Mouse (Mus musculus) heart, embryonic 16.5 days (tissue): ENCODE measurements around the gene Ddi2. TPM values are rescaled to one million over a fixed set of nuclear protein-coding genes. Genes with fewer than 3 reads are reported as not detected.

Experiments used
- ATAC-seq: fragments of 200-750 bp; cut with Nextera tagmentation; replicated peaks from 2 replicates; pipeline ENCODE4 v1.8.0; 2017; ENCODE audit warnings: moderate number of reproducible peaks; ENCODE audit not compliant: insufficient read depth, low FRiP score; ENCODE audit errors: extremely low read depth
- H3K27ac ChIP-seq: fragments of 300-500 bp; sonication (generic); 2 replicates; pipeline ENCODE4 v1.5.1; 2014; ENCODE audit warnings: mild to moderate bottlenecking, low read length, control low read depth, moderate library complexity
- H3K27me3 ChIP-seq: fragments of 300-500 bp; sonication (generic); 2 replicates; pipeline ENCODE4 v1.6.1; 2014; ENCODE audit warnings: low read length, mixed read lengths; ENCODE audit not compliant: control insufficient read depth, insufficient read depth
- H3K36me3 ChIP-seq: fragments of 300-500 bp; sonication (generic); 2 replicates; pipeline ENCODE4 v1.6.1; 2014; ENCODE audit not compliant: control insufficient read depth, insufficient read depth
- H3K4me1 ChIP-seq: fragments of 300-500 bp; sonication (generic); 2 replicates; pipeline ENCODE4 v1.6.1; 2014; ENCODE audit warnings: low read length, mixed read lengths; ENCODE audit not compliant: control insufficient read depth, insufficient read depth
- H3K4me2 ChIP-seq: fragments of 300-500 bp; sonication (generic); 2 replicates; pipeline ENCODE4 v1.6.1; 2014; ENCODE audit warnings: low read depth, mild to moderate bottlenecking, control low read depth, low read length
- H3K4me3 ChIP-seq: fragments of 300-500 bp; sonication (generic); 2 replicates; pipeline ENCODE4 v1.5.1; 2014; ENCODE audit warnings: mild to moderate bottlenecking, control low read depth, low read length
- H3K9ac ChIP-seq: fragments of 300-500 bp; sonication (generic); 2 replicates; pipeline ENCODE4 v1.6.1; 2014; ENCODE audit warnings: low read length, control low read depth
- H3K9me3 ChIP-seq: fragments of 300-500 bp; sonication (generic); replicated peaks from 2 replicates; pipeline ENCODE4 v1.6.1; 2016; ENCODE audit warnings: low read length; ENCODE audit not compliant: control insufficient read depth
- WGBS: fragments of 180-500 bp; shearing (Covaris S2); extraction: QIAGEN DNeasy Blood & Tissue Kit; methylation state at CpG from one replicate; pipeline ENCODE4 v1.1.7; 2014; 5-methylcytosine and 5-hydroxymethylcytosine counted together
- polyA plus RNA-seq: library from polyadenylated mRNA; unstranded; fragments of >200 nt; fragmentation: Nextera tagmentation; extraction: Ambion mirVana; gene quantifications from 2 replicates; pipeline ENCODE4 v1.2.1, GENCODE M21; 2015

Gene Ddi2
- polyA plus RNA-seq, 1 experiment from 2014 or later, result 14.1 TPM

GRCm38 (mm10) chr4:141688505-141688904 lies 34.7 kb downstream of the Ddi2 start:
- no peak overlapping the region for H3K4me2 ChIP-seq
- peaks cover 3% of the 10 kb centered on the region; the same call in 1 of the 2 replicates for H3K4me1 ChIP-seq
- no peak for ATAC-seq
- H3K36me3 ChIP-seq, result peaks cover 72% of the 10 kb centered on the region
- H3K9ac ChIP-seq, result no peak overlapping the region
- no peak overlapping the region for H3K27ac ChIP-seq
- 90% methylated on average over 8 of the region's 8 CpGs for whole genome bisulfite sequencing
- no peak overlapping the region for H3K4me3 ChIP-seq
- H3K27me3 ChIP-seq, result no peaks in the 10 kb centered on the region
- no peaks in the 10 kb centered on the region for H3K9me3 ChIP-seq

GRCm38 (mm10) chr4:141686525-141686924 lies 36.7 kb downstream of the Ddi2 start:
- H3K4me3 ChIP-seq, result no peak overlapping the region
- WGBS, result 71% methylated on average over 8 of the region's 8 CpGs
- H3K9me3 ChIP-seq, result no peaks in the 10 kb centered on the region
- ATAC-seq, result no peak
- H3K36me3 ChIP-seq, result peaks cover 63% of the 10 kb centered on the region
- H3K27me3 ChIP-seq, result no peaks in the 10 kb centered on the region
- H3K27ac ChIP-seq, result no peak overlapping the region
- H3K9ac ChIP-seq, result no peak overlapping the region
- no peak overlapping the region for H3K4me2 ChIP-seq
- peaks cover 15% of the 10 kb centered on the region for H3K4me1 ChIP-seq

GRCm38 (mm10) chr4:141686093-141686492 lies 37.1 kb downstream of the Ddi2 start:
- Histone ChIP-seq H3K4me3 (no peak overlapping the region), H3K4me1 (peaks cover 17% of the 10 kb centered on the region), H3K27ac (no peak overlapping the region), H3K36me3 (peaks cover 59% of the 10 kb centered on the region), H3K4me2 (no peak overlapping the region), H3K27me3 (no peaks in the 10 kb centered on the region), H3K9ac (no peak overlapping the region), H3K9me3 (no peaks in the 10 kb centered on the region)
- ATAC-seq, result no peak
- WGBS, result 77% methylated on average over 3 of the region's 3 CpGs

- no peak for ATAC-seq
- no peaks in the 10 kb centered on the region for H3K9me3 ChIP-seq
- 90% methylated on average over 6 of the region's 6 CpGs for WGBS
Observed at GRCm38 (mm10) chr4:141685499-141685898, 37.7 kb downstream of the Ddi2 start, which contains the start of gene Rsc1a1. TSS of gene Rsc1a1 (minus strand) at chr4:141685599.

GRCm38 (mm10) chr4:141682706-141683230 lies 40.5 kb downstream of the Ddi2 start:
- Histone ChIP-seq H3K4me2 (no peak overlapping the region), H3K36me3 (peaks cover 39% of the 10 kb centered on the region), H3K27me3 (no peaks in the 10 kb centered on the region), H3K4me1 (peaks cover 24% of the 10 kb centered on the region), H3K9me3 (no peaks in the 10 kb centered on the region), H3K4me3 (no peak overlapping the region), H3K9ac (no peak overlapping the region), H3K27ac (peak overlapping the region; percentile 20)
- 58% methylated on average over 12 of the region's 12 CpGs for WGBS
- no peak for ATAC-seq

More at GRCm38 (mm10) chr4:141685499-141685898, 37.7 kb downstream of the Ddi2 start, which contains the start of gene Rsc1a1:
- Histone ChIP-seq H3K27ac (no peak within 1 kb of the TSS), H3K27me3 (no peaks in the 10 kb centered on the region), H3K4me2 (no peak within 1 kb of the TSS), H3K9ac (no peak within 1 kb of the TSS), H3K36me3 (peaks cover 56% of the 10 kb centered on the region), H3K4me1 (peaks cover 21% of the 10 kb centered on the region), H3K4me3 (no peak within 1 kb of the TSS)

- Histone ChIP-seq H3K27me3 (no peaks in the 10 kb centered on the region), H3K4me2 (no peak overlapping the region), H3K36me3 (peaks cover 37% of the 10 kb centered on the region), H3K4me3 (no peak overlapping the region), H3K4me1 (peaks cover 24% of the 10 kb centered on the region), H3K27ac (peak overlapping the region; percentile 30; the same call in 1 of the 2 replicates), H3K9ac (no peak overlapping the region), H3K9me3 (no peaks in the 10 kb centered on the region)
- WGBS, result 49% methylated on average over 7 of the region's 7 CpGs
- ATAC-seq, result no peak
Observed at GRCm38 (mm10) chr4:141681767-141682166, 41.5 kb downstream of the Ddi2 start.

GRCm38 (mm10) chr4:141680892-141681291 lies 42.3 kb downstream of the Ddi2 start:
- no peak overlapping the region for H3K27ac ChIP-seq
- WGBS, result 32% methylated on average over 12 of the region's 12 CpGs
- peaks cover 24% of the 10 kb centered on the region for H3K4me1 ChIP-seq
- H3K36me3 ChIP-seq, result peaks cover 28% of the 10 kb centered on the region
- no peak overlapping the region for H3K9ac ChIP-seq
- no peak overlapping the region for H3K4me2 ChIP-seq
- no peak for ATAC-seq
- H3K4me3 ChIP-seq, result no peak overlapping the region
- no peaks in the 10 kb centered on the region for H3K9me3 ChIP-seq
- no peaks in the 10 kb centered on the region for H3K27me3 ChIP-seq

- no peak overlapping the region for H3K9ac ChIP-seq
- no peak overlapping the region for H3K27ac ChIP-seq
- H3K4me1 ChIP-seq, result peaks cover 23% of the 10 kb centered on the region
- H3K27me3 ChIP-seq, result no peaks in the 10 kb centered on the region
- peaks cover 11% of the 10 kb centered on the region for H3K36me3 ChIP-seq
- 89% methylated on average over 2 of the region's 2 CpGs for WGBS
- no peaks in the 10 kb centered on the region for H3K9me3 ChIP-seq
- no peak overlapping the region for H3K4me2 ChIP-seq
- ATAC-seq, result no peak
- H3K4me3 ChIP-seq, result no peak overlapping the region
Observed at GRCm38 (mm10) chr4:141679016-141679415, 44.2 kb downstream of the Ddi2 start.

- Histone ChIP-seq H3K9ac (no peak overlapping the region), H3K4me2 (no peak overlapping the region), H3K4me1 (peaks cover 8% of the 10 kb centered on the region), H3K36me3 (no peaks in the 10 kb centered on the region), H3K9me3 (no peaks in the 10 kb centered on the region), H3K27ac (no peak overlapping the region), H3K4me3 (no peak overlapping the region), H3K27me3 (no peaks in the 10 kb centered on the region)
- no peak for ATAC-seq
- WGBS, result 70% methylated on average over 5 of the region's 5 CpGs
Observed at GRCm38 (mm10) chr4:141676462-141676979, 46.7 kb downstream of the Ddi2 start.
